Mouse (Mus musculus) CD4-positive, CD25-positive, alpha-beta regulatory T cell, adult 9 weeks (primary cell): ENCODE measurements around the gene Frmpd2. TPM values are rescaled to one million over a fixed set of nuclear protein-coding genes. Genes with fewer than 3 reads are reported as not detected.

Experiments used
- polyA plus RNA-seq: library from polyadenylated mRNA; unstranded; fragments of 100-300 nt; shearing (Covaris generic); gene quantifications from one replicate; pipeline ENCODE4 v1.2.1, GENCODE M21; 2017

Gene Frmpd2
- polyA plus RNA-seq = not detected

GRCm38 (mm10) chr14:33471331-33471730 is at the start of gene Frmpd2:
Frmpd2 (plus strand) TSS chr14:33471696.

GRCm38 (mm10) chr14:33447027-33447569 is 24.4 kb upstream of the Frmpd2 start, which contains the start of gene Mapk8:
Mapk8 (minus strand) TSS chr14:33447158.

GRCm38 (mm10) chr14:33588951-33589350 is 117.5 kb downstream of the Frmpd2 start, which contains the start of gene Ptpn20:
Ptpn20 (plus strand) TSS chr14:33589207.

Other genes with a start within 250 kb of the Frmpd2 start
- 10.0 TPM for gene Mapk8, start 24.5 kb upstream of the Frmpd2 start, polyA plus RNA-seq
- not detected for gene Ptpn20, start 117.5 kb downstream of the Frmpd2 start, polyA plus RNA-seq